Mouse (Mus musculus): ENCODE data around the gene Tnks2. TPM values are rescaled to one million over a fixed set of nuclear protein-coding genes. Genes with fewer than 3 reads are reported as not detected.

The Tnks2 gene
- polyA plus RNA-seq, 1 experiment, result 46.8 TPM

- Histone ChIP-seq H3K4me3 (ENCODE audit: insufficient read depth, low read length) (peak overlapping the region; percentile 49), H3K27ac (ENCODE audit: insufficient read depth, low read depth, low read length) (peak overlapping the region; percentile 79)
Measured at GRCm38 (mm10) chr19:36927800-36928361, 93.8 kb downstream of the Tnks2 start.

GRCm38 (mm10) chr19:36929816-36930215 lies 95.8 kb downstream of the Tnks2 start:
- no peak overlapping the region for H3K4me3 ChIP-seq (ENCODE audit: insufficient read depth, low read length)
- no peak overlapping the region for H3K27ac ChIP-seq (ENCODE audit: insufficient read depth, low read depth, low read length)
- no peak for TF ChIP-seq CTCF (IDR thresholded peaks at IDR 0.05; ENCODE audit: low read depth, low read length)
- TF ChIP-seq POLR2A (IDR thresholded peaks at IDR 0.05; ENCODE audit: borderline replicate concordance, low read depth, low read length), result no peak
- H3K4me1 ChIP-seq (ENCODE audit: control insufficient read depth, insufficient read depth, low read length), result peaks cover 30% of the 10 kb centered on the region

More at GRCm38 (mm10) chr19:36927800-36928361, 93.8 kb downstream of the Tnks2 start:
- TF ChIP-seq POLR2A (IDR thresholded peaks at IDR 0.05; ENCODE audit: borderline replicate concordance, low read depth, low read length), result no peak
- TF ChIP-seq CTCF (IDR thresholded peaks at IDR 0.05; ENCODE audit: low read depth, low read length), result no peak
- H3K4me1 ChIP-seq (ENCODE audit: control insufficient read depth, insufficient read depth, low read length), result peaks cover 28% of the 10 kb centered on the region

- Histone ChIP-seq H3K4me3 (ENCODE audit: insufficient read depth, low read length) (no peak overlapping the region), H3K27ac (ENCODE audit: insufficient read depth, low read depth, low read length) (peak overlapping the region; percentile 24), H3K4me1 (ENCODE audit: control insufficient read depth, insufficient read depth, low read length) (peaks cover 30% of the 10 kb centered on the region)
- TF ChIP-seq CTCF (IDR thresholded peaks at IDR 0.05; ENCODE audit: low read depth, low read length), result no peak
- no peak for TF ChIP-seq POLR2A (IDR thresholded peaks at IDR 0.05; ENCODE audit: borderline replicate concordance, low read depth, low read length)
Measured at GRCm38 (mm10) chr19:36932097-36932496, 98.1 kb downstream of the Tnks2 start.

GRCm38 (mm10) chr19:36932613-36933012 lies 98.6 kb downstream of the Tnks2 start:
- no peak overlapping the region for H3K27ac ChIP-seq (ENCODE audit: insufficient read depth, low read depth, low read length)
- H3K4me3 ChIP-seq (ENCODE audit: insufficient read depth, low read length), result no peak overlapping the region
- TF ChIP-seq CTCF (IDR thresholded peaks at IDR 0.05; ENCODE audit: low read depth, low read length), result no peak
- TF ChIP-seq POLR2A (IDR thresholded peaks at IDR 0.05; ENCODE audit: borderline replicate concordance, low read depth, low read length), result no peak
- H3K4me1 ChIP-seq (ENCODE audit: control insufficient read depth, insufficient read depth, low read length), result peaks cover 30% of the 10 kb centered on the region

GRCm38 (mm10) chr19:36936285-36936684 lies 102.3 kb downstream of the Tnks2 start:
- Histone ChIP-seq H3K4me3 (ENCODE audit: insufficient read depth, low read length) (no peak overlapping the region), H3K27ac (ENCODE audit: insufficient read depth, low read depth, low read length) (no peak overlapping the region), H3K4me1 (ENCODE audit: control insufficient read depth, insufficient read depth, low read length) (peaks cover 12% of the 10 kb centered on the region)
- TF ChIP-seq CTCF (IDR thresholded peaks at IDR 0.05; ENCODE audit: low read depth, low read length), result no peak
- no peak for TF ChIP-seq POLR2A (IDR thresholded peaks at IDR 0.05; ENCODE audit: borderline replicate concordance, low read depth, low read length)

- H3K4me3 ChIP-seq (ENCODE audit: insufficient read depth, low read length), result no peak overlapping the region
- no peak for TF ChIP-seq CTCF (IDR thresholded peaks at IDR 0.05; ENCODE audit: low read depth, low read length)
- TF ChIP-seq POLR2A (IDR thresholded peaks at IDR 0.05; ENCODE audit: borderline replicate concordance, low read depth, low read length), result no peak
- no peak overlapping the region for H3K27ac ChIP-seq (ENCODE audit: insufficient read depth, low read depth, low read length)
- peaks cover 6% of the 10 kb centered on the region for H3K4me1 ChIP-seq (ENCODE audit: control insufficient read depth, insufficient read depth, low read length)
Measured at GRCm38 (mm10) chr19:36938008-36938407, 104.0 kb downstream of the Tnks2 start.

- TF ChIP-seq POLR2A (IDR thresholded peaks at IDR 0.05; ENCODE audit: borderline replicate concordance, low read depth, low read length), result no peak
- TF ChIP-seq CTCF (IDR thresholded peaks at IDR 0.05; ENCODE audit: low read depth, low read length), result no peak
- peaks cover 4% of the 10 kb centered on the region for H3K4me1 ChIP-seq (ENCODE audit: control insufficient read depth, insufficient read depth, low read length)
- H3K27ac ChIP-seq (ENCODE audit: insufficient read depth, low read depth, low read length), result no peak overlapping the region
- no peak overlapping the region for H3K4me3 ChIP-seq (ENCODE audit: insufficient read depth, low read length)
Measured at GRCm38 (mm10) chr19:36940064-36940463, 106.0 kb downstream of the Tnks2 start.

Other genes with a start within 250 kb of the Tnks2 start
- gene Ppp1r3c, start 97.6 kb upstream of the Tnks2 start, polyA plus RNA-seq (2012; ENCODE audit: insufficient read depth, insufficient read length, missing spikeins), result not detected in 2 replicates
- gene Fgfbp3, start 85.4 kb downstream of the Tnks2 start, polyA plus RNA-seq (2012; ENCODE audit: insufficient read depth, insufficient read length, missing spikeins), result 2.1 and 2.3 TPM in 2 replicates
- 23.0 and 25.4 TPM in 2 replicates for gene Btaf1, start 91.8 kb downstream of the Tnks2 start, polyA plus RNA-seq (2012; ENCODE audit: insufficient read depth, insufficient read length, missing spikeins)